Mouse (Mus musculus) liver, embryonic 11.5 days (tissue): Measurements from ENCODE around the gene Rap1a. TPM values are rescaled to one million over a fixed set of nuclear protein-coding genes. Genes with fewer than 3 reads are reported as not detected.
"Not testable (repeated sequence)": the region's sequence is repeated elsewhere in the genome, so short reads cannot be mapped to it uniquely, and the experiment has no call there.

Source experiments
- ATAC-seq: fragments of 200-750 bp; cut with Nextera tagmentation; replicated peaks from 2 replicates; pipeline ENCODE4 v1.8.0; 2017; ENCODE audit warnings: moderate number of reproducible peaks, mild to moderate bottlenecking, moderate TSS enrichment, moderate library complexity; ENCODE audit not compliant: low FRiP score
- DNase-seq: peaks from one replicate; pipeline ENCODE4 v3.0.0-alpha.2; 2017; ENCODE audit warnings: low spot score
- H3K27ac ChIP-seq: fragments of 300-500 bp; sonication (generic); 2 replicates; pipeline ENCODE4 v1.5.1; 2014; ENCODE audit warnings: mild to moderate bottlenecking, low read depth, low read length, control low read depth
- H3K27me3 ChIP-seq: fragments of 300-500 bp; sonication (generic); replicated peaks from 2 replicates; pipeline ENCODE4 v1.6.1; 2014; ENCODE audit warnings: low read length, mixed read lengths; ENCODE audit not compliant: control insufficient read depth, insufficient read depth
- H3K36me3 ChIP-seq: fragments of 300-500 bp; sonication (generic); 2 replicates; pipeline ENCODE4 v1.6.1; 2014; ENCODE audit warnings: mild to moderate bottlenecking, low read length, moderate library complexity, mixed read lengths; ENCODE audit not compliant: control insufficient read depth, insufficient read depth
- H3K4me1 ChIP-seq: fragments of 300-500 bp; sonication (generic); replicated peaks from 2 replicates; pipeline ENCODE4 v1.6.1; 2014; ENCODE audit warnings: low read length, mixed read lengths; ENCODE audit not compliant: control insufficient read depth, insufficient read depth
- H3K4me2 ChIP-seq: fragments of 300-500 bp; sonication (generic); 2 replicates; pipeline ENCODE4 v1.6.1; 2014; ENCODE audit warnings: mild to moderate bottlenecking, control low read depth, moderate library complexity
- H3K4me3 ChIP-seq: fragments of 300-500 bp; sonication (generic); 2 replicates; pipeline ENCODE4 v1.5.1; 2014; ENCODE audit warnings: low read depth, low read length, control low read depth
- H3K9ac ChIP-seq: fragments of 300-500 bp; sonication (generic); 2 replicates; pipeline ENCODE4 v1.6.1; 2014; ENCODE audit warnings: low read depth, low read length, control low read depth
- H3K9me3 ChIP-seq: fragments of 300-500 bp; sonication (generic); 2 replicates; pipeline ENCODE4 v1.6.1; 2016; ENCODE audit warnings: low read length, inconsistent platforms, mixed read lengths; ENCODE audit not compliant: control insufficient read depth
- WGBS: fragments of 180-500 bp; shearing (Covaris S2); extraction: QIAGEN DNeasy Blood & Tissue Kit; methylation state at CpG from one replicate; pipeline ENCODE4 v1.1.7; 2014; 5-methylcytosine and 5-hydroxymethylcytosine counted together
- polyA plus RNA-seq: library from polyadenylated mRNA; unstranded; fragments of >200 nt; fragmentation: Nextera tagmentation; extraction: Ambion mirVana; gene quantifications from 2 replicates; pipeline ENCODE4 v1.2.1, GENCODE M21; 2014

Rap1a gene
- polyA plus RNA-seq, 1 experiment from 2014 or later: 114 TPM

DNA sequence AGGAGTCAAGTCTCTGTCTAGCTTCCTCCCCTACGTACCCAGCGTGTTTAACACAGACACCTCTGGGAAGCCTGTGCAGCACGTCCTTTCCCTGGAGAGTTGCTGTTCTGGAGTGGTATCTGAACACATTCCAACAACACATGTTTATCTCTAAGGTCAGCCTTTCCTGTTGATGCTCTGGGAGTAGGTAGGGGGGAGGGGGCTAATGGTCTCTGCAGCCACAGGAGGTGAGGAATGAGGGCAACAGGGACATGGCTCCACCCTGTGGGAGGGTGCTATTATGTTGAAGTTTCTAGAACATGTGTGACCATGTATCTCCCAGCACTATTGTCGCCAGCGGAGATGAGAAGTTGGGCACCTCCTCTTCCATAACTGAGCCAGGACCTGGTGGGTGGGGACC is 99.7 kb downstream of the Rap1a start:
- Histone ChIP-seq H3K4me2 (peak overlapping the region; percentile 52), H3K27me3 (peaks cover 14% of the 10 kb centered on the region), H3K4me1 (peaks cover 52% of the 10 kb centered on the region), H3K27ac (0 out of 2 replicates have a peak overlapping the region, but pooled peaks have one; percentile 34), H3K4me3 (peak overlapping the region; percentile 25), H3K9me3 (no peaks in the 10 kb centered on the region), H3K36me3 (no peaks in the 10 kb centered on the region), H3K9ac (peak overlapping the region; percentile 26)
- WGBS: 28% methylated on average over 5 of the region's 5 CpGs
- DNase-seq (peak; percentile 38), ATAC-seq (peak; percentile 34)

DNA sequence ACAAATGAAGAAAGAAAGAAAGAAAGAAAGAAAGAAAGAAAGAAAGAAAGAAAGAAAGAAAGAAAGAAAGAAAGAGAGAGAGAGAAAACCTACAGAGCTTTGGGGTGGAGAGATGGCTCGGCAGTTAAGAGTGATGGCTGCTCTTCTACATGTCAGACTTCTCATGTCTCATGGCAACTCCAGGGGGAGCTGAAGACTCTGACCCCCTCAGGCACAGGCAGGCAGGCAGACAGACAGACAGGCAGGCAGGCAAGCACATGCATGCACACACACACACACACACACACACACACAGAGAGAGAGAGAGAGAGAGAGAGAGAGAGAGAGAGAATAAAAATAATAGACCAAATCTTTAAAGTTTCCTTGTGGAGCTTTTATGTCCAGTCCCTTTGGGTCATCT is 100.3 kb downstream of the Rap1a start:
- WGBS: 25% methylated on average over 1 of the region's 1 CpGs
- Histone ChIP-seq H3K9ac (peak overlapping the region; percentile 26), H3K4me1 (peaks cover 52% of the 10 kb centered on the region), H3K27ac (0 out of 2 replicates have a peak overlapping the region, but pooled peaks have one; percentile 34), H3K27me3 (peaks cover 17% of the 10 kb centered on the region), H3K4me3 (peak overlapping the region; percentile 25), H3K4me2 (peak overlapping the region; percentile 52)
- H3K36me3 ChIP-seq, H3K9me3 ChIP-seq, ATAC-seq: not testable (repeated sequence)
- peak; percentile 18 for DNase-seq

DNA sequence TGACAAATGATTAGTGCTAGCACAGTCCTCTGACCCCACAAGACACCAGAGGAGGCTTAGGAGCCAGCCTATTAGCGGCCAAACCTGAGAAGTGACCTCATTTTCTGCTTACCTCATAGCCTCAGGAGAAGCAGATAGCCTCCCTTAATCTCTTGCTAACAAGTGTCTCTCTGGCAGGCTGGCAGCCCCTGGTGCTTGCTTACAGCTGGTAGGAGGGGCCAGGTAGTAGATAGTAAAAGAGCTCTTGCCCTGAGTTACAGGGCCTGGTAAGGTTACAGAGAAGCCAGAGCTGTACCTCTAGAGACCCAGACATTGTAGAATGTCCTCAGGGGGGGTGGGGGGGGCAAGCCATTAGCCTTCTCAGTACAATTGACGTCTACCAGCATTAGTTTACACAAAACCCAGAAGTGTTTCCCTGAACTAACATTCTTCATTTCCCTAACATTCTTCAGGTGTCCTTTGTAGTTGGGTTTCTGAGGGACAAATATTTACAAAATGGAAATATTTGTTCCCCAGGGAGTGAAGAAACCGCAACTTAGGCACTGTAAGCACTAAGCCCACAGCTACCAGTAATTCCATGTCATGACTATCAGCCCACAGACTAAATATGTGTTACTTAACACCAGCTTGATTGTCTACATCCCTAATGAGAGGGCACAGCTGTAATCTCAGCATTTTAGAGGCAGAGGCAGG is 101.7 kb downstream of the Rap1a start:
- H3K27me3 ChIP-seq: peaks cover 14% of the 10 kb centered on the region
- H3K36me3 ChIP-seq: no peaks in the 10 kb centered on the region
- peak; percentile 87 for ATAC-seq
- H3K4me1 ChIP-seq: peaks cover 51% of the 10 kb centered on the region
- H3K9me3 ChIP-seq: no peaks in the 10 kb centered on the region
- no peak overlapping the region for H3K4me2 ChIP-seq
- DNase-seq: no peak
- no peak overlapping the region for H3K4me3 ChIP-seq
- H3K27ac ChIP-seq: peak overlapping the region; percentile 70
- 0 out of 2 replicates have a peak overlapping the region, but pooled peaks have one; percentile 8 for H3K9ac ChIP-seq
- WGBS: 43% methylated on average over 3 of the region's 3 CpGs

- Histone ChIP-seq H3K9me3 (no peaks in the 10 kb centered on the region), H3K27me3 (peaks cover 24% of the 10 kb centered on the region), H3K4me3 (no peak overlapping the region), H3K4me1 (peaks cover 43% of the 10 kb centered on the region), H3K9ac (no peak overlapping the region), H3K27ac (peak overlapping the region; percentile 70; the same call in 1 of the 2 replicates), H3K36me3 (no peaks in the 10 kb centered on the region), H3K4me2 (peak overlapping the region; percentile 29)
- ATAC-seq (peak; percentile 67), DNase-seq (peak; percentile 30)
- WGBS: 18% methylated on average over 1 of the region's 1 CpGs
These were observed 102.8 kb downstream of the Rap1a start for GRCm38 (mm10) chr3:105698311-105698710.

DNA sequence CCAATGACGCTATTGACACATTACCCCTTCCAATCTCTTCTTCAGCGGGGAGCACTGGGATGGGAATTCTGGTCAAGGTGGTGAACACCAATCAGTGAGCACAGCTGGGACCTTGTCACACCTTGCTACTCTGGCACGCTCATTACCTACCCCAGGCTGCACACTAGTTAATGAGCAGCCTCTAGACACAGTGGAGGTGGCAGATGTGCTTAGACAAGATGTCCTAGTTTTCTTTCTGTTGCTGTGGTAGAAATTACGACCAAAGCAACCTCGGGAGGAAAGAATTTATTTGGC is 104.0 kb downstream of the Rap1a start:
- H3K4me1 ChIP-seq: peaks cover 35% of the 10 kb centered on the region
- no peak overlapping the region for H3K9ac ChIP-seq
- H3K9me3 ChIP-seq: no peaks in the 10 kb centered on the region
- ATAC-seq (no peak), DNase-seq (no peak)
- WGBS: 77% methylated on average over 5 of the region's 5 CpGs
- H3K27me3 ChIP-seq: peaks cover 26% of the 10 kb centered on the region
- H3K27ac ChIP-seq: no peak overlapping the region
- H3K4me3 ChIP-seq: no peak overlapping the region
- H3K36me3 ChIP-seq: no peaks in the 10 kb centered on the region
- no peak overlapping the region for H3K4me2 ChIP-seq

DNA sequence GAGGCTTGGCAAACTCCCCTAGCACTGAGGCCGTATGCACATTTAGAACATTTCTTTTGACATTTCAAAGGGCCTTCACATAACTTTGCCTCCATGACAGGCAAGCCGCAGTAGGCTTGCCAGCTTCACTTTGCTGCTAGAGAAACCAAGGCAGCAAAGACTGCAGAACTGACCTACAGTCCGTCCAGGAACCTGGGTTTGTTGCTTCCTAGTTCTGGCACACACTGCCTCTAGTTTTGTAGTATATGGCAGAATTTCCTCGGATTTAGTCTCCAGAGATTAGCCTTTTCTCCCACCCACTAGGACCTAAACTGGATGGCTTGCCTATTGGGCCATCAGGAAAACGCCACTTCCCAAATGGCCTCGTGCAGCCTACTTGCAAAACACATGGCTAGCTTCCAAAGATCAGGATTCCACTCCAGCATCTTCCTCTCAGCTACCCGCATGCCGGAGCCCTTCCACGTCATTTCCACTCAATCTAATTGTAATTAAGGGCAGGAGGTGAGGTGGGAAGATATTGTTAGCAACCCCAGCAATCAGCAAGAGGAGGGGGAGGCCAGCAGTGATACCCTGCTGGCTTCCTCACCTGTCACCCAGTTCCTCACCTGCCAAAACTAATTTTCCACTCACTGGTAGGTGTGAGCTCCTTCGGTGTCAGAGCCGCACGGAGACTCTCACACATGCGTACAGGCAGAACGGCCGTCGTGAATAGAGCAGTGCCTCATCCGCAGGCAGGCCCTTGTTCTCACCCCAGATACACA is 104.6 kb downstream of the Rap1a start:
- no peak overlapping the region for H3K4me2 ChIP-seq
- H3K4me1 ChIP-seq: peaks cover 30% of the 10 kb centered on the region
- no peak overlapping the region for H3K27ac ChIP-seq
- DNase-seq (peak; percentile 26), ATAC-seq (no peak)
- no peaks in the 10 kb centered on the region for H3K9me3 ChIP-seq
- no peaks in the 10 kb centered on the region for H3K36me3 ChIP-seq
- no peak overlapping the region for H3K4me3 ChIP-seq
- peaks cover 26% of the 10 kb centered on the region for H3K27me3 ChIP-seq
- no peak overlapping the region for H3K9ac ChIP-seq
- WGBS: 72% methylated on average over 17 of the region's 17 CpGs

DNA sequence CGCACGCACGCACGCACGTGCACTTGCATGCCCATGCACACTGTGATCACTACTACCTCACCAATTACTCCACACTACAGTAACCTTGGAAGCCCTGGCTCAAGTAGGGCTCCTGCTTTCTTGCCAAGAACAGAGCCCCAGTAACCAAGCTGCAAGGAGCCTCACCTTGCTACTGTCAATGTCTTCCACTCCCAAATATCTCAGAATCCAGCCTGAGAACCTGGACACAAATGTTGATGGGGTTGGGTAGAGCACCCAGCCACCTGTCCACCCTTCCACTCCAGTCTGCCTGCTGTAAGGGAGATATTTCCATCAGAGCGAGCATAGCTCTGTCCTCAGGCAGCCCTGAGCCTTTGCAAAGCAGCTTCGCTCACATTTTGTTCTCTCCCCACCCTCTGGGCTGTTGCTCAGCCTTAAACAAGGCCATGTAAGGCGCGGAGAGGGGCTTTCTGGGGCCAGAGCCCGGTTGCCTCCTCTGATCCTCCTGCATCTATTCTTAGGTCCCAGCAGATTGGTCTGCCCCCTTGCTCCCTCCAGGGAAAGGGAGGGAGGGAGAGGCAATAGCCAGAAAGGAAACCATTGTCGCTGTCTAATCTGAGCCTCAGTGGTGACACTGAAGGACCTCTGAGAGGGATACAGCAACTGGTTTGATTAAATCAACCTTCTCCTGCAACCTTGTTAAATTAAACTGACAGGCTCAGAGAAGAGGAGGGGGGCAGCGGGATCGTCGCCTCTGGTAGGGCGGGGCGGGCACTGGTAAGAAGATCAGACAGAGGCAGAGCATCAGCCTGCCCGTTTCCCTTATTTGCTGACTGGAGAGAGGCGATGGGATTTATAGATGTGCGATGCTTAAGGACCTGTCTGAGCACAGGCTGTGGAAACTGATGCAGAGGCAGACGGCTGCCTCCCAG is 105.4 kb downstream of the Rap1a start:
- H3K4me2 ChIP-seq: peak overlapping the region; percentile 4; the same call in 1 of the 2 replicates
- H3K9me3 ChIP-seq: no peaks in the 10 kb centered on the region
- H3K9ac ChIP-seq: no peak overlapping the region
- H3K36me3 ChIP-seq: no peaks in the 10 kb centered on the region
- 42% methylated on average over 20 of the region's 20 CpGs for WGBS
- no peak for ATAC-seq
- peaks cover 28% of the 10 kb centered on the region for H3K27me3 ChIP-seq
- H3K4me3 ChIP-seq: no peak overlapping the region
- peaks cover 26% of the 10 kb centered on the region for H3K4me1 ChIP-seq
- no peak overlapping the region for H3K27ac ChIP-seq
- DNase-seq: peak; percentile 31

GRCm38 (mm10) chr3:105693327-105694080 is 107.6 kb downstream of the Rap1a start:
- no peak overlapping the region for H3K9ac ChIP-seq
- peaks cover 28% of the 10 kb centered on the region for H3K27me3 ChIP-seq
- WGBS: 70% methylated on average over 14 of the region's 14 CpGs
- no peak overlapping the region for H3K4me3 ChIP-seq
- peaks cover 8% of the 10 kb centered on the region for H3K4me1 ChIP-seq
- no peak overlapping the region for H3K4me2 ChIP-seq
- no peak for ATAC-seq
- H3K9me3 ChIP-seq: no peaks in the 10 kb centered on the region
- H3K36me3 ChIP-seq: no peaks in the 10 kb centered on the region
- DNase-seq: peak; percentile 28
- no peak overlapping the region for H3K27ac ChIP-seq
